Mouse (Mus musculus) macrophage (primary cell): ENCODE results near the gene Stk32b. TPM values are rescaled to one million over a fixed set of nuclear protein-coding genes. Genes with fewer than 3 reads are reported as not detected.

Experiments used
- H3K27ac ChIP-seq: fragments of 350-480 bp; formaldehyde crosslinking; 2 replicates; pipeline ENCODE4 v1.9.0; 2021
- H3K36me3 ChIP-seq: fragments of 350-480 bp; formaldehyde crosslinking; 2 replicates; pipeline ENCODE4 v1.9.0; 2021; ENCODE audit errors: inconsistent target
- H3K4me3 ChIP-seq: fragments of 350-480 bp; formaldehyde crosslinking; 2 replicates; pipeline ENCODE4 v1.9.0; 2021; ENCODE audit errors: inconsistent target
- H3K79me2 ChIP-seq: fragments of 350-480 bp; formaldehyde crosslinking; 2 replicates; pipeline ENCODE4 v1.9.0; 2021; ENCODE audit errors: inconsistent target
- WGBS: methylation state at CpG from one replicate; pipeline ENCODE4 v1.1.7; 2026; ENCODE audit warnings: inconsistent platforms; ENCODE audit not compliant: missing documents; 5-methylcytosine and 5-hydroxymethylcytosine counted together
- polyA plus RNA-seq: library from polyadenylated mRNA; stranded (reverse); fragments of 250-400 nt; gene quantifications from 3 replicates; pipeline ENCODE4 v1.2.4, GENCODE M21; 2018; ENCODE audit warnings: inconsistent platforms

Stk32b gene
- polyA plus RNA-seq, 1 experiment from 2014 or later = not detected

DNA sequence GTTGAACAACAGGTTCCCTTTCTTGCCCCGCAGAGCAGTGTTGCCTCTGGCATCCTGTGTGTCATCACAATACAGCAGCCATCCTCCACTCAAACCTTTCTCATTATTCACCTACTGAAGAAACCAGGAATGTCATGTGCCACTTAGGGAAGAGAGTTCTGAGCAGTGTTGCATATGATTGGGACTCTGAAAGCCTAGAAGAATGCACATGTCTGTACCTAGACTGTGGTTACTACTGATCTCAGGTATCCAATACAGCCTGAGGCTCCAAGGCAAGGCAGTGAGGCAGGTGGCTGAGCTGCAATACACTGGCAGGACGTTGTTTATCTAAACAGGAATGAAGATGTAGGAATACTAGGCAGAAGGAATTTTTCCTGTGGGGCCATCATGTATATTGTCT, 204.5 kb downstream of the Stk32b start:
- WGBS = 26% methylated on average over 2 of the region's 2 CpGs
- Histone ChIP-seq H3K36me3 (no peaks in the 10 kb centered on the region), H3K4me3 (no peak overlapping the region), H3K27ac (no peak overlapping the region), H3K79me2 (no peaks in the 10 kb centered on the region)

DNA sequence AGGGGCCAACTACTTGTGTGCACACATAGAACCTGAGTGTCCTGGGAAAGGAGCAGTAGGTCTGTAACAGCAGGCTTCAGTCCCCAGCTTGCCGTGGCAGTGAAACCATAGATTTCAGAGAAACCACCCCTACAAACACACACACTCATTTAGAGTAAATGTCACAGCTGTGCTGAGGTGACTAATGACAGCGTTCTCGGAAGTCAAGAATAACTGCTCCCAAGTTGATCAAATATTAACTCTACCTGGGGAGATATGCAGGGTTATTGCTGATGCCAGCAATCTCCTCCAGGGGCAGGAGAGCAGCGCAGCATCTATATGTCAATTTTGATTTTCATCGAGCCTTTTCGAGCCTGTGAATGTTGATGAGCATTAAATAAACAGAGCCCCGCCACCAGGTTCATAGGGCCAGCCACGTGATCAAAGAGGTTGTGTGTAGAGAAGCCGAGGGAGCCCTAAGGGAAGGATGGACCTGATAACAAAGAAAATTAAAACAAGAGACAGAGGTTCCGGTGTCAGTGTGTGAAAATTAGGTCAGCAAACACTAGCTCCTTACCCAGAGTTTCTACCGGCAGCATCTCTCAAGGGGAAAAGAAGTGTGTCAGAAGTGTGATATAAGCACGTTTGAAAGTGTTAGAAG, 210.0 kb downstream of the Stk32b start:
- Histone ChIP-seq H3K36me3 (no peaks in the 10 kb centered on the region), H3K4me3 (no peak overlapping the region), H3K79me2 (no peaks in the 10 kb centered on the region), H3K27ac (no peak overlapping the region)
- 83% methylated on average over 12 of the region's 12 CpGs for WGBS

- H3K79me2 ChIP-seq = no peaks in the 10 kb centered on the region
- H3K36me3 ChIP-seq = no peaks in the 10 kb centered on the region
- H3K27ac ChIP-seq = no peak overlapping the region
- H3K4me3 ChIP-seq = no peak overlapping the region
- WGBS = 83% methylated on average over 3 of the region's 3 CpGs
These were observed 221.9 kb downstream of the Stk32b start for GRCm38 (mm10) chr5:37494984-37495476.

- no peak overlapping the region for H3K27ac ChIP-seq
- H3K36me3 ChIP-seq = no peaks in the 10 kb centered on the region
- 64% methylated on average over 3 of the region's 3 CpGs for WGBS
- H3K4me3 ChIP-seq = no peak overlapping the region
- H3K79me2 ChIP-seq = no peaks in the 10 kb centered on the region
These were observed 244.9 kb downstream of the Stk32b start for GRCm38 (mm10) chr5:37472025-37472608.

GRCm38 (mm10) chr5:37471584-37471983, 245.4 kb downstream of the Stk32b start:
- Histone ChIP-seq H3K79me2 (no peaks in the 10 kb centered on the region), H3K36me3 (no peaks in the 10 kb centered on the region), H3K27ac (no peak overlapping the region), H3K4me3 (no peak overlapping the region)
- WGBS = 85% methylated on average over 4 of the region's 4 CpGs

- Histone ChIP-seq H3K36me3 (no peaks in the 10 kb centered on the region), H3K4me3 (no peak overlapping the region), H3K79me2 (no peaks in the 10 kb centered on the region), H3K27ac (no peak overlapping the region)
- WGBS = 58% methylated on average over 5 of the region's 5 CpGs
These were observed 247.9 kb downstream of the Stk32b start for GRCm38 (mm10) chr5:37469031-37469430.

DNA sequence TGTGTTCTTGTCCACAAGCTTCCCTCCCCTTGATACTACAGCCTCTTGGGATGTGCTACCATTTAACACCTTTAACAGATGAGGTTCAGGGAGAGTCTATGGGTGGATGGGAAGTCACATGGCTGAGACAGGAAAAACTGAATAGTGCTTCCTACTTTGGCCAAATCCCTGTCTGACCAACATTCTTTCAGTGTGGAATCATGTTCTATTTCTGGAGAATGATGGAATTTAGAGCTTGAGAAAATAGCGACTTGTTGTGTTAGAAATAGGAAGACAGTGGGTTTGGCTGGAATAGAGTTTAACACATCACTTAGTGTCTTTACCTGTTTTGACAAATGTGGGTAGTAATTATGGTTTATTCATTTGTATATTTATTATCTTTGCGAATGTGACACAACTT, 249.3 kb downstream of the Stk32b start:
- no peaks in the 10 kb centered on the region for H3K36me3 ChIP-seq
- H3K79me2 ChIP-seq = no peaks in the 10 kb centered on the region
- no peak overlapping the region for H3K4me3 ChIP-seq
- 54% methylated on average over 2 of the region's 2 CpGs for WGBS
- H3K27ac ChIP-seq = no peak overlapping the region

DNA sequence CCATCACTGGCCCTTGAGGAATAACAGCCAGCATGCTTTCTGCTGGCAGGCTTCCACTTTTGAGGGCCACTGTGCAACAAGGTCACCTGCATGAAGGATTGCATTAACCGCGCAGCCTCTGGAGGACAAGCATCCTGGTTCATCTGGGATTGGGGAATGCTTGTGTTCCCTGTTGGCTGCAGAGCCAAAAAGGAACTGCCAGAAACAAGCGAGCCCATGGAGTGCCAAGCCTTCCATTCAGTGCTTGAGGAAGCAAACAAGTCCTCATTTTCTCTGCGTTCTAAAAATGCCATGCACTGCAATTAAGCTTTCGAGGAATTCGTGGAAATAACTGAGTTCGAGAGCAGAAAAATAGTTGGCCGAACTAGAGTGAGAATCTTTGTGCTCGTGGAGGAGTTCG, 251.5 kb downstream of the Stk32b start:
- WGBS = 92% methylated on average over 10 of the region's 10 CpGs
- no peak overlapping the region for H3K27ac ChIP-seq
- H3K36me3 ChIP-seq = no peaks in the 10 kb centered on the region
- no peak overlapping the region for H3K4me3 ChIP-seq
- no peaks in the 10 kb centered on the region for H3K79me2 ChIP-seq

GRCm38 (mm10) chr5:37458236-37458635, 258.7 kb downstream of the Stk32b start:
- no peak overlapping the region for H3K4me3 ChIP-seq
- no peaks in the 10 kb centered on the region for H3K36me3 ChIP-seq
- WGBS = 75% methylated on average over 2 of the region's 2 CpGs
- no peaks in the 10 kb centered on the region for H3K79me2 ChIP-seq
- H3K27ac ChIP-seq = no peak overlapping the region

DNA sequence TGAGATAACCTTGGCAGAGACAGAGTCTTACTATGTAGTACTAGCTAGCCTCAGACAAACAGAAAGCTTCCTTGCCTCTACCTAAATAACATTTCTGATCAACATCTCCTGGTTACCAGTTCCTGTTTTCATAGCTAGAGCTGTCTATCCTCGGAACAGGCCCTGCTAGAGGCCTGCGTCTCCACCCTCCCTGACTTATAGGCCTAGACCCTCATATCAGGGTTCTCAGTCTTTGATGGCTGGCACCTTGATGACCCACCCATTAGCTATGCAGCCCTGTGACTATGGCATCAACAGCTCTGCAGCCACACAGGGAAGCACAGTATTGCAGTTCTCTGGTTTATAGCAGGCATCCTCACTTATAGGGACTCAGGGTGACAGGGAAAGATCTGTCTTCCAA, 259.1 kb downstream of the Stk32b start:
- H3K4me3 ChIP-seq = no peak overlapping the region
- no peaks in the 10 kb centered on the region for H3K79me2 ChIP-seq
- no peaks in the 10 kb centered on the region for H3K36me3 ChIP-seq
- WGBS = 63% methylated on average over 2 of the region's 2 CpGs
- no peak overlapping the region for H3K27ac ChIP-seq

DNA sequence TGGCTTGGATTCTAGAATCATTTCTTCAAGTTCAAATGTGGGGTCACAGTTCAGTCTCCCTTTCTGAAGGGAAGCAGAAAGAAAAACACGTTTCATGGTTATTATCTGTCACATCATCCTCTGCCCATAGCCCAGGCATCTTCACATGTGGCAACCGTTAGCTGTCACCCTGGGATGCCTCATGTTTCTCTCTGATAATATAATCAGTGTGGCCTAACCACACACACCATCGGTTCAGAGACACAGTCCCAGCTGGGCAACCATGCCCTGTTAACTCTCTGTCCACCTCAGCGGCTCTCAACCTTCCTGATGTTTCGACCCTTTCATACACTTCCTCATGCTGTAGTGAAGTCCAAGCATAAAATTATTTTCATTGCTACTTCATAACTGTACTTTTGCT, 259.8 kb downstream of the Stk32b start:
- Histone ChIP-seq H3K36me3 (no peaks in the 10 kb centered on the region), H3K4me3 (no peak overlapping the region), H3K79me2 (no peaks in the 10 kb centered on the region), H3K27ac (no peak overlapping the region)
- WGBS = 76% methylated on average over 5 of the region's 5 CpGs

DNA sequence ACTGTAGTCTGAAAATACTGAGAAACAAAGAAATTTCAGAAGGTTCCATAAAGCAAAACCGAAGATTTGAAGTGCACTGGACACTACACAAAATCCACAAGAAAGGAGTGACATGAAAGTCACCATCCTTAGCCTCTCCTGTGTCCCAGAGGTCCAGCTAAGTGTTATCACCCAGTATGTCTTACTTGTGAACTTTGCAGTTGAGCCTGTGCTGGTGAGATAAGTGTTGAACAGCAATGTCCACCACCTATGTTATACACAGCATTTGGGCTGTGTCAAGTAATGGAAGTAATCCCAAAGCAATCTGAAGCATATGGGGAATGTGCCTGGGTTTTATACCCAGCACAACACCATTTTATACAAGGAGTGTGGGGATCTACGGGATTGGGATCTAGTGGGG, 260.4 kb downstream of the Stk32b start:
- H3K36me3 ChIP-seq = no peaks in the 10 kb centered on the region
- no peak overlapping the region for H3K4me3 ChIP-seq
- 63% methylated on average over 2 of the region's 2 CpGs for WGBS
- H3K27ac ChIP-seq = no peak overlapping the region
- H3K79me2 ChIP-seq = no peaks in the 10 kb centered on the region

GRCm38 (mm10) chr5:37447546-37447945, 269.4 kb downstream of the Stk32b start:
- H3K36me3 ChIP-seq = no peaks in the 10 kb centered on the region
- H3K79me2 ChIP-seq = no peaks in the 10 kb centered on the region
- no peak overlapping the region for H3K4me3 ChIP-seq
- 65% methylated on average over 3 of the region's 3 CpGs for WGBS
- no peak overlapping the region for H3K27ac ChIP-seq

DNA sequence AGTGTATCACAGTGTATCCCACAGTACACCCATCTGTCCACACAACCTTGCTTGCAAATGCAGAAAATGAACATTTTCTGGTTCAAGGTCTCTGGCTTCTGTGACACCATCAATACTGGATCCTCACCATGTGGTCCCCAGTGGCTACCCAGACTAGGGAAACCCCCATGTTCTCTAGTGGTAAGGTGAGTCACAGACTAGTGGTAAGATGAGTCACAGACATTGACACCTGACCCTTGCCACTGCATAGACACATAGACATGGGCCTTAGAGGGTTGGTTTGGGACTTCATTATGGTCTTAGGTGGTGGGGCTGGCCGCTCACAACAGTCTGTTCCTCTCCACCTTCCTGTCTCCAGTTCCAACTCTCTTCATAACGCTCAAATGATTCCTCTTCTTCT, 274.2 kb downstream of the Stk32b start:
- Histone ChIP-seq H3K79me2 (no peaks in the 10 kb centered on the region), H3K36me3 (no peaks in the 10 kb centered on the region), H3K27ac (no peak overlapping the region), H3K4me3 (no peak overlapping the region)
- WGBS = 100% methylated on average over 1 of the region's 2 CpGs

GRCm38 (mm10) chr5:37435417-37435816, 281.6 kb downstream of the Stk32b start:
- Histone ChIP-seq H3K27ac (no peak overlapping the region), H3K36me3 (no peaks in the 10 kb centered on the region), H3K4me3 (no peak overlapping the region), H3K79me2 (no peaks in the 10 kb centered on the region)
- WGBS = 76% methylated on average over 3 of the region's 3 CpGs

GRCm38 (mm10) chr5:37427210-37427609, 289.8 kb downstream of the Stk32b start:
- H3K4me3 ChIP-seq = no peak overlapping the region
- H3K79me2 ChIP-seq = no peaks in the 10 kb centered on the region
- no peak overlapping the region for H3K27ac ChIP-seq
- no peaks in the 10 kb centered on the region for H3K36me3 ChIP-seq
